ENCODE assay signal across 22 mouse cellular contexts in genomic region chr3:58181715-58182114, GRCm38 (mm10).
DNase-seq lines count a peak whose midpoint lies in the region; ATAC-seq lines count a peak whose summit lies in the region.
"Had no signal": no experiment of that assay in that cellular context is flagged by ENCODE, and none has a peak within 500 bp of the region (broad histone marks: within the 10 kb centered on the region; RNA-seq: fewer than 3 reads in every experiment).

No protein-coding gene starts in this region.

- ATAC-seq in heart, embryonic 12.5 days (ENCODE audit: insufficient number of reproducible peaks, low FRiP score), result peak; percentile 91
- 0 out of 2 replicates have a peak, but pooled peaks have one; percentile 12 for ATAC-seq in kidney, embryonic 15.5 days (replicated peaks; ENCODE audit: low FRiP score)
- 0 out of 2 replicates have a peak, but pooled peaks have one; percentile 31 for ATAC-seq in stomach, embryonic 15.5 days (ENCODE audit: insufficient read depth, low FRiP score, low read depth)
- ATAC-seq: forebrain, embryonic 13.5 days; intestine, embryonic 15.5 days; liver, embryonic 12.5 days had no signal

- H3K9ac ChIP-seq in heart, embryonic 12.5 days, result no peak overlapping the region
- H3K9ac ChIP-seq in kidney, embryonic 15.5 days, result no peak overlapping the region
- no peak overlapping the region for H3K9ac ChIP-seq in stomach, embryonic 15.5 days
- H3K9ac ChIP-seq: embryonic facial prominence, embryonic 12.5 days; forebrain, embryonic 13.5 days; hindbrain, embryonic 15.5 days; intestine, embryonic 15.5 days; limb, embryonic 12.5 days; liver, embryonic 12.5 days had no signal

- peak overlapping the region; percentile 90 for H3K27ac ChIP-seq in heart, embryonic 12.5 days (ENCODE audit: poor library complexity, severe bottlenecking)
- no peak overlapping the region for H3K27ac ChIP-seq in kidney, embryonic 15.5 days
- H3K27ac ChIP-seq in stomach, embryonic 15.5 days, result no peak overlapping the region
- H3K27ac ChIP-seq: embryonic facial prominence, embryonic 12.5 days; forebrain, embryonic 13.5 days; hindbrain, embryonic 15.5 days; intestine, embryonic 15.5 days; limb, embryonic 12.5 days; liver, embryonic 12.5 days; macrophage; midbrain, embryonic 10.5 days had no signal

- WGBS in heart, embryonic 12.5 days, result 14% methylated on average over 3 of the region's 3 CpGs
- 55% methylated on average over 3 of the region's 3 CpGs for WGBS in kidney, embryonic 15.5 days
- WGBS in stomach, embryonic 15.5 days, result 51% methylated on average over 3 of the region's 3 CpGs

- peaks cover 27% of the 10 kb centered on the region for H3K4me1 ChIP-seq in heart, embryonic 12.5 days (replicated peaks)
- H3K4me1 ChIP-seq in kidney, embryonic 15.5 days, result no peaks in the 10 kb centered on the region
- no peaks in the 10 kb centered on the region for H3K4me1 ChIP-seq in stomach, embryonic 15.5 days
- H3K4me1 ChIP-seq: embryonic facial prominence, embryonic 12.5 days; forebrain, embryonic 13.5 days; hindbrain, embryonic 15.5 days; intestine, embryonic 15.5 days; liver, embryonic 12.5 days had no signal

- no peak for DNase-seq in heart, adult 11 months
- DNase-seq in kidney, adult 18-20 months, result no peak
- DNase-seq in R1 (ENCODE audit: low read depth, low spot score), result peak; percentile 42
- DNase-seq in left cerebral cortex, postnatal 25 days (ENCODE audit: low spot score in 2 of 2), result no peak
- DNase-seq: adrenal gland, adult 2 months; cerebellum, adult 8-10 months; gastrocnemius, postnatal 10 days; right cerebral cortex, postnatal 4 days; thymus, postnatal 14 days had no signal

- H3K36me3 ChIP-seq in heart, embryonic 12.5 days, result no peaks in the 10 kb centered on the region
- no peaks in the 10 kb centered on the region for H3K36me3 ChIP-seq in kidney, embryonic 15.5 days
- H3K36me3 ChIP-seq in stomach, embryonic 15.5 days, result no peaks in the 10 kb centered on the region
- H3K36me3 ChIP-seq: embryonic facial prominence, embryonic 12.5 days; hindbrain, embryonic 15.5 days; intestine, embryonic 15.5 days; limb, embryonic 12.5 days; liver, embryonic 12.5 days; midbrain, embryonic 10.5 days had no signal

- intact Hi-C loops in left cerebral cortex, postnatal 25 days (cut with DNase I), result no loop called here

- no peaks in the 10 kb centered on the region for H3K9me3 ChIP-seq in heart, embryonic 12.5 days (replicated peaks)
- H3K9me3 ChIP-seq in kidney, embryonic 15.5 days (replicated peaks), result no peaks in the 10 kb centered on the region
- no peaks in the 10 kb centered on the region for H3K9me3 ChIP-seq in stomach, embryonic 15.5 days
- H3K9me3 ChIP-seq: embryonic facial prominence, embryonic 12.5 days; forebrain, embryonic 13.5 days; hindbrain, embryonic 15.5 days; intestine, embryonic 15.5 days; limb, embryonic 12.5 days; liver, embryonic 12.5 days; midbrain, embryonic 10.5 days had no signal

- H3K4me3 ChIP-seq in heart, embryonic 12.5 days, result no peak overlapping the region
- no peak overlapping the region for H3K4me3 ChIP-seq in kidney, embryonic 15.5 days (replicated peaks)
- no peak overlapping the region for H3K4me3 ChIP-seq in stomach, embryonic 15.5 days (replicated peaks)
- H3K4me3 ChIP-seq: embryonic facial prominence, embryonic 12.5 days; erythroblast, embryonic 14.5 days; forebrain, embryonic 13.5 days; hindbrain, embryonic 15.5 days; intestine, embryonic 15.5 days; limb, embryonic 12.5 days; liver, embryonic 12.5 days; midbrain, embryonic 10.5 days had no signal

- peak overlapping the region; percentile 11; the same call in 1 of the 2 replicates for H3K4me2 ChIP-seq in heart, embryonic 12.5 days
- H3K4me2 ChIP-seq in kidney, embryonic 15.5 days, result no peak overlapping the region
- H3K4me2 ChIP-seq in stomach, embryonic 15.5 days, result no peak overlapping the region
- H3K4me2 ChIP-seq: embryonic facial prominence, embryonic 12.5 days; forebrain, embryonic 13.5 days; hindbrain, embryonic 15.5 days; intestine, embryonic 15.5 days; limb, embryonic 12.5 days; liver, embryonic 12.5 days had no signal

- no peaks in the 10 kb centered on the region for H3K27me3 ChIP-seq in heart, embryonic 12.5 days (replicated peaks)
- H3K27me3 ChIP-seq in kidney, embryonic 15.5 days, result no peaks in the 10 kb centered on the region
- H3K27me3 ChIP-seq in stomach, embryonic 15.5 days (replicated peaks), result no peaks in the 10 kb centered on the region
- H3K27me3 ChIP-seq: CH12.LX; embryonic facial prominence, embryonic 12.5 days; forebrain, embryonic 13.5 days; hindbrain, embryonic 15.5 days; intestine, embryonic 15.5 days; limb, embryonic 12.5 days; liver, embryonic 12.5 days had no signal

Comparison
In these comparisons a context has a peak if more than half of its experiments do, and no peak if none do; other contexts are left out.
1. ATAC-seq: peak in every context shown above with its lines; median percentile 91 in heart, embryonic 12.5 days; 31 in stomach, embryonic 15.5 days; 12 in kidney, embryonic 15.5 days.